Mouse (Mus musculus) liver, embryonic 18 days (tissue): ENCODE data around the gene Tmprss11f. TPM values are rescaled to one million over a fixed set of nuclear protein-coding genes. Genes with fewer than 3 reads are reported as not detected.

Experiments used
- polyA plus RNA-seq: library from polyadenylated mRNA; depleted of rRNA; stranded (reverse); fragments of >200 nt; gene quantifications from 2 replicates; pipeline ENCODE4 v1.2.3, GENCODE M21; 2012; rRNA removed

Gene Tmprss11f
- not detected in 2 replicates for polyA plus RNA-seq

GRCm38 (mm10) chr5:86632324-86632723 is at the start of gene Tmprss11f:
Gene Tmprss11f, minus strand, starts transcription at chr5:86632424.

GRCm38 (mm10) chr5:86676262-86676661 is 44.0 kb upstream of the Tmprss11f start, which contains the start of gene Tmprss11b:
Gene Tmprss11b, minus strand, starts transcription at chr5:86676362.

GRCm38 (mm10) chr5:86518500-86518899 is 113.7 kb downstream of the Tmprss11f start, which contains the start of gene Tmprss11g:
Gene Tmprss11g, minus strand, starts transcription at chr5:86518600.

Other genes with a start within 250 kb of the Tmprss11f start
- gene Tmprss11a, start 163.4 kb downstream of the Tmprss11f start, polyA plus RNA-seq = not detected in 2 replicates
- gene Tmprss11g, start 113.8 kb downstream of the Tmprss11f start, polyA plus RNA-seq = not detected in 2 replicates
- gene Tmprss11b, start 43.9 kb upstream of the Tmprss11f start, polyA plus RNA-seq = not detected in 2 replicates
- gene Tmprss11e, start 113.4 kb upstream of the Tmprss11f start, polyA plus RNA-seq = not detected in 2 replicates
- 21.3 and 24.2 TPM in 2 replicates for gene Ythdc1, start 171.8 kb upstream of the Tmprss11f start, polyA plus RNA-seq